In genomic region chr11:49743634-49744033, GRCm38 (mm10) we compare ENCODE assay signal across 24 mouse cellular contexts. TPM values are rescaled to one million over a fixed set of nuclear protein-coding genes. Genes with fewer than 3 reads are reported as not detected.
DNase-seq lines count a peak whose midpoint lies in the region; ATAC-seq and TF ChIP-seq lines count a peak whose summit lies in the region.
"Had no signal": no experiment of that assay in that cellular context is flagged by ENCODE, and none has a peak within 500 bp of the region (broad histone marks: within the 10 kb centered on the region; RNA-seq: fewer than 3 reads in every experiment).

No protein-coding gene starts in this region.

- 0 out of 2 replicates have a peak, but pooled peaks have one; percentile 21 for ATAC-seq in liver, postnatal 0 days
- ATAC-seq in hindbrain, embryonic 16.5 days: no peak
- ATAC-seq: forebrain, embryonic 13.5 days; forebrain, embryonic 16.5 days; intestine, embryonic 15.5 days; Patski had no signal

- H3K27ac ChIP-seq in heart, embryonic 10.5 days: no peak overlapping the region
- no peak overlapping the region for H3K27ac ChIP-seq in liver, postnatal 0 days (ENCODE audit: low read depth)
- H3K27ac ChIP-seq in hindbrain, embryonic 16.5 days (ENCODE audit: low read depth, low read length): no peak overlapping the region
- H3K27ac ChIP-seq: forebrain, embryonic 10.5 days; forebrain, embryonic 13.5 days; heart, embryonic 13.5 days; hindbrain, embryonic 12.5 days; hindbrain, embryonic 15.5 days; intestine, embryonic 15.5 days had no signal

- 82% methylated on average over 7 of the region's 7 CpGs for WGBS in heart, embryonic 10.5 days
- WGBS in liver, postnatal 0 days (ENCODE audit: insufficient replicate concordance): 72% methylated on average over 7 of the region's 7 CpGs
- 90% methylated on average over 7 of the region's 7 CpGs for WGBS in hindbrain, embryonic 16.5 days

- peak; percentile 32 for DNase-seq in gastrocnemius, adult 18-20 months (ENCODE audit: low spot score)
- no peak for DNase-seq in gastrocnemius, postnatal 4 days (ENCODE audit: low spot score in 2 of 2)
- DNase-seq in heart, adult 18-20 months: peak; percentile 37 to 51
- no peak for DNase-seq in heart, embryonic 10.5 days (ENCODE audit: low spot score)
- DNase-seq in liver, postnatal 0 days: no peak
- no peak for DNase-seq in liver
- DNase-seq: adrenal gland, postnatal 10 days; adrenal gland, postnatal 36 days; cerebellum, adult 18-20 months; cerebellum, adult 9-10 months; cerebellum, postnatal 14 days; gastrocnemius, postnatal 14 days; kidney, adult 11 months had no signal

- no peak overlapping the region for H3K4me2 ChIP-seq in liver, postnatal 0 days (ENCODE audit: low read depth, low read length)
- no peak overlapping the region for H3K4me2 ChIP-seq in hindbrain, embryonic 16.5 days (ENCODE audit: low read length)
- H3K4me2 ChIP-seq: forebrain, embryonic 13.5 days; heart, embryonic 13.5 days; hindbrain, embryonic 12.5 days; hindbrain, embryonic 15.5 days; intestine, embryonic 15.5 days had no signal

- peaks cover 5% of the 10 kb centered on the region; the same call in 1 of the 2 replicates for H3K27me3 ChIP-seq in heart, embryonic 10.5 days (ENCODE audit: insufficient read depth, poor library complexity, severe bottlenecking)
- no peaks in the 10 kb centered on the region for H3K27me3 ChIP-seq in liver, postnatal 0 days (ENCODE audit: insufficient read depth, low read length)
- no peaks in the 10 kb centered on the region for H3K27me3 ChIP-seq in E14TG2a.4 (ENCODE audit: insufficient read depth, low read length)
- H3K27me3 ChIP-seq in hindbrain, embryonic 16.5 days (replicated peaks; ENCODE audit: control insufficient read depth, insufficient read depth, low read length): no peaks in the 10 kb centered on the region
- H3K27me3 ChIP-seq: forebrain, embryonic 13.5 days; heart, embryonic 13.5 days; hindbrain, embryonic 12.5 days; hindbrain, embryonic 15.5 days; intestine, embryonic 15.5 days had no signal

- peak; percentile 55; the same call in 1 of the 2 replicates for TF ChIP-seq EP300 in liver, postnatal 0 days (IDR thresholded peaks at IDR 0.05; ENCODE audit: low read depth)

- H3K9me3 ChIP-seq in heart, embryonic 10.5 days: 0 out of 2 replicates have a peak, but pooled peaks cover 2% of the 10 kb centered on the region
- H3K9me3 ChIP-seq in liver, postnatal 0 days (ENCODE audit: low read length): no peaks in the 10 kb centered on the region; the same call in 1 of the 2 replicates
- H3K9me3 ChIP-seq in E14TG2a.4 (ENCODE audit: low read length): no peaks in the 10 kb centered on the region
- H3K9me3 ChIP-seq in hindbrain, embryonic 16.5 days (ENCODE audit: control insufficient read depth, low read length): peaks cover 2% of the 10 kb centered on the region; the same call in 1 of the 2 replicates
- H3K9me3 ChIP-seq: forebrain, embryonic 10.5 days; forebrain, embryonic 13.5 days; G1E; hindbrain, embryonic 12.5 days; intestine, embryonic 15.5 days had no signal

- no peak overlapping the region for H3K9ac ChIP-seq in liver, postnatal 0 days (replicated peaks)
- no peak overlapping the region for H3K9ac ChIP-seq in hindbrain, embryonic 16.5 days (ENCODE audit: low read depth, low read length)
- H3K9ac ChIP-seq: forebrain, embryonic 13.5 days; heart, embryonic 13.5 days; hindbrain, embryonic 12.5 days; hindbrain, embryonic 15.5 days; intestine, embryonic 15.5 days had no signal

- no peak for TF ChIP-seq CTCF in liver, postnatal 0 days (IDR thresholded peaks at IDR 0.05; ENCODE audit: low read depth)
- no peak for TF ChIP-seq CTCF in E14TG2a.4 (conservative IDR thresholded peaks at IDR 0.05; ENCODE audit: low read length)

- no peak overlapping the region for H3K4me3 ChIP-seq in heart, embryonic 10.5 days
- H3K4me3 ChIP-seq in liver, postnatal 0 days (ENCODE audit: low read depth, low read length): no peak overlapping the region
- H3K4me3 ChIP-seq in E14TG2a.4 (replicated peaks; ENCODE audit: low read length): peak overlapping the region; percentile 20; the same call in 1 of the 2 replicates
- H3K4me3 ChIP-seq in hindbrain, embryonic 16.5 days (ENCODE audit: low read length): no peak overlapping the region
- H3K4me3 ChIP-seq: forebrain, embryonic 10.5 days; forebrain, embryonic 13.5 days; heart, embryonic 13.5 days; hindbrain, embryonic 12.5 days; hindbrain, embryonic 15.5 days; intestine, embryonic 15.5 days had no signal

- no peaks in the 10 kb centered on the region for H3K36me3 ChIP-seq in heart, embryonic 10.5 days
- no peaks in the 10 kb centered on the region for H3K36me3 ChIP-seq in liver, postnatal 0 days (replicated peaks; ENCODE audit: insufficient read depth, low read length)
- no peaks in the 10 kb centered on the region for H3K36me3 ChIP-seq in E14TG2a.4 (ENCODE audit: insufficient read depth, low read length)
- no peaks in the 10 kb centered on the region for H3K36me3 ChIP-seq in hindbrain, embryonic 16.5 days (ENCODE audit: control insufficient read depth, insufficient read depth, low read length)
- H3K36me3 ChIP-seq: forebrain, embryonic 10.5 days; G1E; heart, embryonic 13.5 days; hindbrain, embryonic 12.5 days; hindbrain, embryonic 15.5 days; intestine, embryonic 15.5 days had no signal

- H3K4me1 ChIP-seq in heart, embryonic 10.5 days: no peaks in the 10 kb centered on the region
- H3K4me1 ChIP-seq in liver, postnatal 0 days (ENCODE audit: insufficient read depth): peaks cover 9% of the 10 kb centered on the region; the same call in 1 of the 2 replicates
- H3K4me1 ChIP-seq in E14TG2a.4 (replicated peaks; ENCODE audit: low read depth, low read length): peaks cover 73% of the 10 kb centered on the region
- no peaks in the 10 kb centered on the region; the same call in 1 of the 2 replicates for H3K4me1 ChIP-seq in hindbrain, embryonic 16.5 days (ENCODE audit: control insufficient read depth, insufficient read depth, low read depth, low read length)
- H3K4me1 ChIP-seq: heart, embryonic 13.5 days; intestine, embryonic 15.5 days had no signal

RNA-seq across cellular contexts. Expression of gene Cnot6, which starts 31.1 kb away (rescaled TPM):
- total RNA-seq in gastrocnemius, adult 18-20 months (2021): 10 to 100 TPM; 10.4 to 10.7 TPM
- 10 to 100 TPM; 58.3 to 63.2 TPM for total RNA-seq in gastrocnemius, postnatal 4 days (2021)
- 10 to 100 TPM; 21.0 to 21.5 TPM for total RNA-seq in heart, adult 18-20 months (2021)
- 47.0 and 56.0 TPM in 2 replicates for polyA plus RNA-seq in heart, embryonic 10.5 days (2016; fragmentation: Nextera tagmentation; extraction: Ambion mirVana)
- polyA plus RNA-seq in liver, postnatal 0 days (2015; fragmentation: Nextera tagmentation; extraction: Ambion mirVana): 16.9 and 18.1 TPM in 2 replicates
- 30.1 and 36.1 TPM in 2 replicates for polyA plus RNA-seq in hindbrain, embryonic 16.5 days (2015; fragmentation: Nextera tagmentation; extraction: Ambion mirVana)

RNA-seq across cellular contexts. Expression of gene Gfpt2, which starts 50.3 kb away (rescaled TPM):
- total RNA-seq in gastrocnemius, adult 18-20 months (2021): 10 to 100 TPM in 1 of 2 experiments, 1 to 10 TPM in 1; 4.6 to 11.7 TPM
- total RNA-seq in gastrocnemius, postnatal 4 days (2021): 10 to 100 TPM; 14.5 to 18.0 TPM
- total RNA-seq in heart, adult 18-20 months (2021): 1 to 10 TPM; 8.7 to 9.3 TPM
- 21.3 and 24.5 TPM in 2 replicates for polyA plus RNA-seq in heart, embryonic 10.5 days (2016; fragmentation: Nextera tagmentation; extraction: Ambion mirVana)
- polyA plus RNA-seq in liver, postnatal 0 days (2015; fragmentation: Nextera tagmentation; extraction: Ambion mirVana): 0.65 and 0.81 TPM in 2 replicates
- polyA plus RNA-seq in hindbrain, embryonic 16.5 days (2015; fragmentation: Nextera tagmentation; extraction: Ambion mirVana): 6.3 and 7.2 TPM in 2 replicates
- polyA plus RNA-seq: G1E had no signal

Comparison
In these comparisons a context has a peak if more than half of its experiments do, and no peak if none do; other contexts are left out.
1. DNase-seq: peak in gastrocnemius, adult 18-20 months (single experiment) and heart, adult 18-20 months (2 of 2); none in gastrocnemius, postnatal 4 days (0 of 2), heart, embryonic 10.5 days (single experiment), liver, postnatal 0 days (single experiment) and liver (single experiment).